Mouse (Mus musculus) midbrain, embryonic 16.5 days (tissue): ENCODE results near the gene Spen. TPM values are rescaled to one million over a fixed set of nuclear protein-coding genes. Genes with fewer than 3 reads are reported as not detected.
A peak's percentile ranks its signal among the peaks of the same experiment; 100 is the strongest.
"Not testable (repeated sequence)": the region's sequence is repeated elsewhere in the genome, so short reads cannot be mapped to it uniquely, and the experiment has no call there.

Experiments
- ATAC-seq: fragments of 200-750 bp; cut with Nextera tagmentation; 2 replicates; pipeline ENCODE4 v1.8.0; 2017; ENCODE audit warnings: moderate TSS enrichment
- H3K27ac ChIP-seq: fragments of 300-500 bp; sonication (generic); 2 replicates; pipeline ENCODE4 v1.5.1; 2014; ENCODE audit warnings: mild to moderate bottlenecking, low read length, mixed read lengths
- H3K27me3 ChIP-seq: fragments of 300-500 bp; sonication (generic); 2 replicates; pipeline ENCODE4 v1.6.1; 2014; ENCODE audit warnings: low read depth, low read length, mixed read lengths; ENCODE audit not compliant: control insufficient read depth, insufficient read depth
- H3K36me3 ChIP-seq: fragments of 300-500 bp; sonication (generic); 2 replicates; pipeline ENCODE4 v1.6.1; 2014; ENCODE audit warnings: mild to moderate bottlenecking, low read length, moderate library complexity, mixed read lengths; ENCODE audit not compliant: control insufficient read depth, insufficient read depth
- H3K4me1 ChIP-seq: fragments of 300-500 bp; sonication (generic); 2 replicates; pipeline ENCODE4 v1.6.1; 2014; ENCODE audit warnings: mild to moderate bottlenecking, low read length, mixed read lengths; ENCODE audit not compliant: control insufficient read depth, insufficient read depth
- H3K4me2 ChIP-seq: fragments of 300-500 bp; sonication (generic); 2 replicates; pipeline ENCODE4 v1.6.1; 2014; ENCODE audit warnings: mild to moderate bottlenecking, low read length, mixed read lengths
- H3K4me3 ChIP-seq: fragments of 300-500 bp; sonication (generic); 2 replicates; pipeline ENCODE4 v1.5.1; 2014; ENCODE audit warnings: low read depth, mild to moderate bottlenecking, low read length, moderate library complexity, mixed read lengths
- H3K9ac ChIP-seq: fragments of 300-500 bp; sonication (generic); 2 replicates; pipeline ENCODE4 v1.6.1; 2014; ENCODE audit warnings: low read depth, low read length, mixed read lengths
- H3K9me3 ChIP-seq: fragments of 300-500 bp; sonication (generic); replicated peaks from 2 replicates; pipeline ENCODE4 v1.6.1; 2014; ENCODE audit warnings: mild to moderate bottlenecking, low read length, mixed read lengths; ENCODE audit not compliant: control insufficient read depth, poor library complexity, severe bottlenecking
- WGBS: fragments of 180-500 bp; shearing (Covaris S2); extraction: QIAGEN DNeasy Blood & Tissue Kit; methylation state at CpG from one replicate; pipeline ENCODE4 v1.1.7; 2014; 5-methylcytosine and 5-hydroxymethylcytosine counted together
- polyA plus RNA-seq: library from polyadenylated mRNA; unstranded; fragments of >200 nt; fragmentation: Nextera tagmentation; extraction: Ambion mirVana; gene quantifications from 2 replicates; pipeline ENCODE4 v1.2.1, GENCODE M21; 2015

Spen gene
- polyA plus RNA-seq, 1 experiment from 2014 or later, result 13.6 TPM

DNA sequence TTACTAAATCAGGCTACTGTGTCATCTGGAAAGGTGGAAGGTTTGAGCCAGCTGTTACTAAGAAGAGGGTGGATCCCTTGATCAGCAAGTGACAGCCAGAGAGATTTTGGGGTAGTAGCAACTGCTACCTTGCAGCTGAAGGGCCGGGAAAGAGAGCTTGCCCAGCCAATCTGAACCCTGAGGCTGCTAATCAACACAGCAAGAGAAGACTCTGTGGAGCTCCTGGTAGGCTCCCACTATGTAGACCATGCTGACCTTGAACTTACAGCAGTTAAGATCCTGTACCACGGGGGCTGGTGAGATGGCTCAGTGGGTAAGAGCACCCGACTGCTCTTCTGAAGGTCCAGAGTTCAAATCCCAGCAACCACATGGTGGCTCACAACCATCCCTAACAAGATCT, 26.3 kb upstream of the Spen start:
- no peak overlapping the region for H3K4me2 ChIP-seq
- no peak overlapping the region for H3K4me3 ChIP-seq
- H3K27me3 ChIP-seq, result no peaks in the 10 kb centered on the region
- ATAC-seq, result no peak
- 84% methylated on average over 3 of the region's 3 CpGs for whole genome bisulfite sequencing
- no peaks in the 10 kb centered on the region for H3K9me3 ChIP-seq
- no peak overlapping the region for H3K27ac ChIP-seq
- H3K9ac ChIP-seq, result no peak overlapping the region
- H3K4me1 ChIP-seq, result no peaks in the 10 kb centered on the region
- no peaks in the 10 kb centered on the region for H3K36me3 ChIP-seq

DNA sequence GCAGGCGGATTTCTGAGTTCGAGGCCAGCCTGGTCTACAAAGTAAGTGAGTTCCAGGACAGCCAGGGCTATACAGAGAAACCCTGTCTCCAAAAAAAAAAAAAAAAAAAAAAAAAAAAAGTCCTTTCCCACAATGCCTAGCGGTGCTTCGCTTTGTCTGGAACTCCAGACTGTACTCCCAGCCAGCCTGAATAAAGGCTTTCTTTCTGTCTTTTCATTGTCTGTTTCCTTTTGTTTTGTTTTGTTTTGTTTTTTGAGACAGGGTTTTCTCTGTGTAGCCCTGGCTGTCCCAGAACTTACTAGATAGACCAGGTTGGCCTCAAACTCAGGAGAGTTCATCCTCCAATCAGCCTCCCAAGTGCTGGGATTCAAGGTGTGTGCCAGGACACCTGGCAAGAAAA, 25.8 kb upstream of the Spen start:
- Histone ChIP-seq H3K27ac (no peak overlapping the region), H3K9ac (no peak overlapping the region), H3K27me3 (no peaks in the 10 kb centered on the region), H3K4me3 (no peak overlapping the region), H3K4me2 (no peak overlapping the region), H3K9me3 (no peaks in the 10 kb centered on the region), H3K36me3 (no peaks in the 10 kb centered on the region), H3K4me1 (peaks cover under 1% of the 10 kb centered on the region; the same call in 1 of the 2 replicates)
- no peak for ATAC-seq
- WGBS, result 95% methylated on average over 4 of the region's 4 CpGs

DNA sequence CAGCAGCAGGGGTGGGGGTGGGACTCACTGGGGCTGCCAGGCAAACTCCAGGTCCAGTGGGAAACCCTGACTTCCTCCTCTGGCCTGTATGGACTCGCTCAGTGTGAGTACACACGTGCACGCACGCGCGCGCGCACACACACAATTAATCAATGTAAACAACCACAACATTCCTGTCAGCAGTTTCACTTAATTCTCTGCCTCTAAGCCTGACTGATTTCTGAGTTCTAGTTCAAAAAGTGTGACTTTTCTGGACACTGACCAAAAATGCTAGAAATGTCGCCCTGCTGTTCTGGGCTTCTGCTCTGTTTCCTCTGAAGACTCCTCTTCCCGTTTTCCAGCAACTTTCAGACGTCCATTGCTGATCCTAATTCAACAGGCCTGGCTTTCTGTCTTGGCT, 23.9 kb upstream of the Spen start:
- Histone ChIP-seq H3K9ac (no peak overlapping the region), H3K4me2 (no peak overlapping the region), H3K9me3 (no peaks in the 10 kb centered on the region), H3K27me3 (no peaks in the 10 kb centered on the region), H3K27ac (no peak overlapping the region), H3K36me3 (no peaks in the 10 kb centered on the region), H3K4me1 (peaks cover 12% of the 10 kb centered on the region), H3K4me3 (no peak overlapping the region)
- WGBS, result 85% methylated on average over 11 of the region's 11 CpGs
- no peak for ATAC-seq

DNA sequence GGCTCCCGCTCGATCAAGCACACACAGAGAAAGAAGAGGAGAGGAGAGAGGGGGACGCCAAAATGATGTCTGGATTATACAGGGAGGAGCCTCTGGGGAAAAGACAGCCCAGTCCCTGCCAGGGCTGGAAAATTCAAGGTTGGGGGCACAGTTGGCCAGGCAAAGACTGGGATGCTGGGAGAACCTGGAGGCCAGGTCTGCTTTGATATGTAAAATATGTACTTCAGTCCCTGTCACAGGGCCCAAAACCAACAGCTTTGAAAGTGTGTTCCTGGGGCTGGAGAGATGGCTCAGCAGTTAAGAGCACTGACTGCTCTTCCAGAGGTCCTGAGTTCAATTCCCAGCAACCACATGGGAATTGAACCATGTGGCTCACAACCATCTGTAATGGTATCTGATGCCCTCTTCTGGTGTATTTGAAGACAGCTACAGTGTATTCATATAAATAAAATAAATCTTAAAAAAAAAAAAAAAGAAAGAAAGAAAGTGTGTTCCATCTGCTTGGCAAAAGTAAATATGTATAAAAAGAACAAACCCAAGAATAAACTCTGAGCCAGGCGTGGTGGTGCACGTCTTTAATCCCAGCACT, 23.0 kb upstream of the Spen start:
- not testable (repeated sequence) for H3K4me3 ChIP-seq, H3K27me3 ChIP-seq, H3K27ac ChIP-seq, ATAC-seq, H3K9me3 ChIP-seq, H3K36me3 ChIP-seq, H3K9ac ChIP-seq, H3K4me2 ChIP-seq
- 72% methylated on average over 5 of the region's 5 CpGs for WGBS
- H3K4me1 ChIP-seq, result peaks cover 12% of the 10 kb centered on the region

DNA sequence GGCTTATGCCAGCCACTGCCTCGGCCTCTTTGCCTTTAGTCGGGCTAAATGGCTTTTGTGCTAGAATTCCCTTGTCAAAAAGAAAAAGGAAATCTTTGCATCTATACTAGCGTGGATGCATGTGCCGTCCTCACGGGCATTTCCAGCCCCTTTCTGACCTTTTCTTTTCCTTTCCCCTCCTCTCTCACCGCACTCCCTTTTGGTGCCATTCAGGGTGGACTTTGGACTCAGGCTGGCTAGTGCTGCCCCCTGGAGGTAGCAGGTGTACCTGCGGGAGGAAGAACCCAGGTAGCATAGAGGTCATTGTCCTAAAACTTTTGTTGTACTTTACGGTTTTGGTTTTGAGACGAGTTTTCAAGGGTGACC, 21.5 kb upstream of the Spen start:
- H3K9me3 ChIP-seq, result no peaks in the 10 kb centered on the region
- H3K4me2 ChIP-seq, result peak overlapping the region; percentile 70
- H3K27ac ChIP-seq, result peak overlapping the region; percentile 94
- no peaks in the 10 kb centered on the region for H3K27me3 ChIP-seq
- 1% methylated on average over 9 of the region's 9 CpGs for WGBS
- peak overlapping the region; percentile 60 for H3K9ac ChIP-seq
- peak overlapping the region; percentile 43 for H3K4me3 ChIP-seq
- H3K36me3 ChIP-seq, result no peaks in the 10 kb centered on the region
- H3K4me1 ChIP-seq, result peaks cover 12% of the 10 kb centered on the region
- ATAC-seq, result peak; percentile 62

DNA sequence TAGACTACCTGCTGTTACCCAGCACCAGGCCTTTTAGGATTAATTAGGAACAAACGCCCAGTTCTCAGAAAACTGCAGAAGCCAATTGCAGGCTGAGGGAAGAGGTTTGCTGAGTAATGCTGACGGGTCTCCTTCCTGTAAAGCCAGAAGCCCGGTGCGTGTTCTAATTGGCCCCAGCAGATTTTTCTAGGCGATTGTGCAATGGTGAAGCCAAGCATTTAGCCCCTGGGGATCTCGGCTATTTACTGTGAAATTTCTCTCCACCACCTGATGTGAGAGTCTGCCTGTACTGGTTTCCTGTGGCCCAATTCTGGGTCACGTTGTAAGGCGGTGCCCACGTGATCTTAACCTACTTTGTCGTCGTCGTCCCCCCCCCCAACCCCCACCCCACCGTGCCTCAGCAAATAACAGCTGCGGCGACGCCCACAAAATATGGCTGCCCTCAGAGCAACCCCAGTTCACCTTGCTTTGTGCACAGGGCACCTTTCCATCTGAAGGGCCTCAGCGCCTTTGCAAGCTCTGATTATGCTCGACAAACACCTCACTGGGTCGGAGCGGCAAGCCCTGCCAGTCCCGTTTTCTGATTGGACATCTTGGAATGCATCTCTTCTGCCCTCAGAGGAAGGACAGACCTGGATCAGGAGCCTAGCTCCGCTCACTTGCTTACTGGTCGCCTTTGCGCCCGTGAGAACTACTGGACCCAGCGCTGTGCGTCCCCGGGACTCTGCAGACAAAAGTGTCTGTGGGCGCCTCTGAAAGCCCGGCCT, 20.9 kb upstream of the Spen start:
- H3K27ac ChIP-seq, result peak overlapping the region; percentile 94
- peak overlapping the region; percentile 70 for H3K4me2 ChIP-seq
- no peaks in the 10 kb centered on the region for H3K9me3 ChIP-seq
- WGBS, result under 1% methylated on average over 30 of the region's 30 CpGs
- peak; percentile 78 for ATAC-seq
- H3K4me1 ChIP-seq, result peaks cover 12% of the 10 kb centered on the region
- H3K9ac ChIP-seq, result peak overlapping the region; percentile 60
- H3K27me3 ChIP-seq, result no peaks in the 10 kb centered on the region
- no peaks in the 10 kb centered on the region for H3K36me3 ChIP-seq
- peak overlapping the region; percentile 43 for H3K4me3 ChIP-seq

DNA sequence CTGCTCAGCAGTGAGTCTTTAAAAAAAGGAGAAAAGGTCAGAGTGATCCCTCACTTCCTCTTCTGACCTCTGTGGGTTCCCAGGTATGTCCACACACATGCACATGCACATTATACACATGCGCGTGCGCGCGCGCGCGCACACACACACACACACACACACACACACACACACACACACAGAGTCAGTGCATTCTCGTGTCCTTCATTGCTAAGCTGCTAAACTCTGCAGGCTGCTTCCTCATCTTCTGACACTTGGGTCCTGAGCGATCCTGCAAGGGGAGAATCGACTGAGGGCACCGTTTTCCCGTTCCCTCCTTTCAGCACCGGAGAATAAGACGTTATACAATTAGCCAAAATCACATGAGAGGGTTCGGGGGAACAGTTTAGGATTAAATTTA, 20.3 kb upstream of the Spen start:
- H3K9me3 ChIP-seq, result no peaks in the 10 kb centered on the region
- H3K36me3 ChIP-seq, result no peaks in the 10 kb centered on the region
- peaks cover 12% of the 10 kb centered on the region for H3K4me1 ChIP-seq
- peak; percentile 19 for ATAC-seq
- H3K9ac ChIP-seq, result peak overlapping the region; percentile 60
- peak overlapping the region; percentile 70 for H3K4me2 ChIP-seq
- peak overlapping the region; percentile 94 for H3K27ac ChIP-seq
- H3K4me3 ChIP-seq, result peak overlapping the region; percentile 43
- H3K27me3 ChIP-seq, result no peaks in the 10 kb centered on the region
- WGBS, result 19% methylated on average over 16 of the region's 16 CpGs

DNA sequence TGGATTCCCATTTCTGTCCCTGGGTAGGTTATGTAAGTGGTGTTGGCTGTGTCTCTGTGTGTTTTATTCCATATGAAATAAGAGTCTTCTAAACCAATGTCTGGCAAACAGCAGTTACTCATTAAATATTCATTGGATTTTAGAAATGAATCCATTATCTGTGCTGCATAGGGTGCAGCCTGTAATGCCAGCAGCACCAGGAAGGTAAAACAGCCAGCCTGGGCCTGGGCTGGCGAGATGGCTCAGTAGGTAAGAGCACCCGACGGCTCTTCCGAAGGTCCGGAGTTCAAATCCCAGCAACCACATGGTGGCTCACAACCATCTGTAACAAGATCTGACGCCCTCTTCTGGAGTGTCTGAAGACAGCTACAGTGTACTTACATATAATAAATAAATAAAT, 17.8 kb upstream of the Spen start:
- not testable (repeated sequence) for ATAC-seq, H3K27ac ChIP-seq, H3K27me3 ChIP-seq, H3K9ac ChIP-seq, H3K4me2 ChIP-seq, H3K36me3 ChIP-seq, H3K4me3 ChIP-seq, H3K9me3 ChIP-seq
- WGBS, result 64% methylated on average over 6 of the region's 6 CpGs
- peaks cover 12% of the 10 kb centered on the region for H3K4me1 ChIP-seq

DNA sequence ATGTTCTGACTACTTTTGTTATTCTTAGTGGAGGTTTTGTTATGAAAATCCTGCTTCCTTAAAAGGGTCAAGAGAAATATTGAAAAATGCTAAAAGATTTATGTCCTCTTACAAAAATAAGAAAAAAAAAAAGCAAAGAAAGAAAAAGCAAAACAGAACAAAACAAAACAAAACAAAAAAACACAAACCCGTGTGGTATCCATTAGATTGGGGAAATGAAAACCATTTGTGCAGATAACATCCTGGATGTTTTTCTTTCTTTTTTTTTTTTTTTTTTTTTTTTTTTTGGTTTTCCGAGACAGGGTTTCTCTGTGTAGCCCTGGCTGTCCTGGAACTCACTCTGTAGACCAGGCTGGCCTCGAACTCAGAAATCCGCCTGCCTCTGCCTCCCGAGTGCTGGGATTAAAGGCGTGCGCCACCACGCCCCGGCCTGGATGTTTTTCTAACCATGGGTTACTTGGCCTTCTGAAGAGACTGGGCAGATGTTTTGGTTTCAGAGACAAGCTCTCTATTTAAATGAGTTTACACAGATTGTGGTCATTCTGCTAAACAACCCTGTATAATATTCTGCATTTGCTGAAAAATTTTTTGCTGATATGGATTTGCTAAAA, 16.0 kb upstream of the Spen start:
- H3K4me1 ChIP-seq, result peaks cover 12% of the 10 kb centered on the region
- WGBS, result 95% methylated on average over 8 of the region's 9 CpGs
- not testable (repeated sequence) for ATAC-seq

More for the DNA sequence above, 16.0 kb upstream of the Spen start:
- H3K4me3 ChIP-seq, H3K27ac ChIP-seq, H3K9ac ChIP-seq, H3K9me3 ChIP-seq, H3K4me2 ChIP-seq, H3K27me3 ChIP-seq, H3K36me3 ChIP-seq: not testable (repeated sequence)
